In genomic region chr1:95665951-95666484, GRCm38 (mm10) we compare ENCODE assay signal across 8 mouse cellular contexts. TPM values are rescaled to one million over a fixed set of nuclear protein-coding genes. Genes with fewer than 3 reads are reported as not detected.
A peak's percentile ranks its signal among the peaks of the same experiment; 100 is the strongest.
DNase-seq lines count a peak whose midpoint lies in the region; ATAC-seq and TF ChIP-seq lines count a peak whose summit lies in the region.

No protein-coding gene starts in this region.

- ATAC-seq in heart, embryonic 11.5 days (replicated peaks; ENCODE audit: insufficient number of reproducible peaks, low FRiP score, low TSS enrichment) = no peak

- DNase-seq in cerebellum, postnatal 10 days = peak; percentile 5 to 10
- no peak for DNase-seq in cerebellum, adult 11-12 months
- peak; percentile 44 for DNase-seq in kidney, adult 9 months
- peak; percentile 66 for DNase-seq in lung, postnatal 10 days
- DNase-seq in retina, postnatal 1 day = peak; percentile 42
- DNase-seq in testis, postnatal 14 days (ENCODE audit: low spot score) = no peak

- TF ChIP-seq CTCF in cortical plate, adult 2 months (IDR thresholded peaks at IDR 0.05; ENCODE audit: extremely low read depth, insufficient read depth, low read length) = no peak

- peaks cover 17% of the 10 kb centered on the region for H3K27me3 ChIP-seq in heart, embryonic 11.5 days (ENCODE audit: control insufficient read depth, insufficient read depth, low read length)

- H3K4me1 ChIP-seq in cortical plate, adult 2 months (ENCODE audit: control insufficient read depth, insufficient read depth, low read length) = no peaks in the 10 kb centered on the region
- peaks cover 4% of the 10 kb centered on the region; the same call in 1 of the 2 replicates for H3K4me1 ChIP-seq in heart, embryonic 11.5 days (ENCODE audit: control insufficient read depth, insufficient read depth, low read length)

- no peak overlapping the region for H3K27ac ChIP-seq in cortical plate, adult 2 months (ENCODE audit: insufficient read depth, low read length)
- no peak overlapping the region for H3K27ac ChIP-seq in heart, embryonic 11.5 days (ENCODE audit: low read depth, low read length)

- no peak for TF ChIP-seq POLR2A in cortical plate, adult 2 months (IDR thresholded peaks at IDR 0.05; ENCODE audit: extremely low read depth, insufficient read depth, low read length)

- 4% methylated on average over 17 of the region's 17 CpGs for WGBS in heart, embryonic 11.5 days (ENCODE audit: insufficient replicate concordance)

- no peaks in the 10 kb centered on the region for H3K36me3 ChIP-seq in heart, embryonic 11.5 days (ENCODE audit: control insufficient read depth, insufficient read depth, low read length)

- peak overlapping the region; percentile 91 for H3K4me2 ChIP-seq in heart, embryonic 11.5 days

- H3K9me3 ChIP-seq in heart, embryonic 11.5 days (replicated peaks; ENCODE audit: control insufficient read depth, low read length) = no peaks in the 10 kb centered on the region

- peak overlapping the region; percentile 46 for H3K4me3 ChIP-seq in cortical plate, adult 2 months (ENCODE audit: insufficient read depth, low read length)
- H3K4me3 ChIP-seq in heart, embryonic 11.5 days (ENCODE audit: low read depth, low read length) = peak overlapping the region; percentile 47

- H3K9ac ChIP-seq in heart, embryonic 11.5 days (ENCODE audit: low read depth, low read length) = no peak overlapping the region

RNA-seq across cellular contexts. Expression of gene St8sia4, which starts 1.4 kb away (rescaled TPM):
- polyA plus RNA-seq in cortical plate, adult 2 months (2012; rRNA removed) = 3.9 and 4.1 TPM in 2 replicates
- polyA plus RNA-seq in heart, embryonic 11.5 days (2014; fragmentation: Nextera tagmentation; extraction: Ambion mirVana) = 0.84 and 1.0 TPM in 2 replicates

Comparison
In these comparisons a context has a peak if more than half of its experiments do, and no peak if none do; other contexts are left out.
1. DNase-seq: peak in cerebellum, postnatal 10 days (2 of 2), kidney, adult 9 months (single experiment), lung, postnatal 10 days (single experiment) and retina, postnatal 1 day (single experiment); none in cerebellum, adult 11-12 months (single experiment) and testis, postnatal 14 days (single experiment).